Mouse (Mus musculus) E14TG2a.4 (cell line): ENCODE measurements around the gene Trmt11.

Source experiments
- CTCF ChIP-seq: conservative IDR thresholded peaks from 2 replicates; pipeline ENCODE4 v1.5.1; 2014; ENCODE audit warnings: low read length
- NANOG ChIP-seq: IDR thresholded peaks from 2 replicates; pipeline ENCODE4 v1.6.1; 2014; ENCODE audit warnings: borderline replicate concordance, low read length, mixed read lengths
- POU5F1 ChIP-seq: IDR thresholded peaks from 2 replicates; pipeline ENCODE4 v1.6.1; 2014; ENCODE audit warnings: low read length, borderline replicate concordance

GRCm38 (mm10) chr10:30555686-30556578 is 44.6 kb downstream of the Trmt11 start:
- no peak for TF ChIP-seq CTCF
- TF ChIP-seq POU5F1 = no peak
- TF ChIP-seq NANOG = no peak
